Mouse (Mus musculus): ENCODE results near the gene Fgfr2.
A peak's percentile ranks its signal among the peaks of the same experiment; 100 is the strongest.

The Fgfr2 gene

GRCm38 (mm10) chr7:132712956-132713355 lies 410.2 kb downstream of the Fgfr2 start:
- DNase-seq: no peak

- DNase-seq: peak; percentile 67
These were observed 411.0 kb downstream of the Fgfr2 start for GRCm38 (mm10) chr7:132712044-132712708.

GRCm38 (mm10) chr7:132711579-132711978 lies 411.6 kb downstream of the Fgfr2 start:
- DNase-seq: no peak

- no peak for DNase-seq
These were observed 418.0 kb downstream of the Fgfr2 start for GRCm38 (mm10) chr7:132705130-132705529.

- DNase-seq: no peak
These were observed 418.8 kb downstream of the Fgfr2 start for GRCm38 (mm10) chr7:132704310-132704875.

GRCm38 (mm10) chr7:132703515-132704309 lies 419.4 kb downstream of the Fgfr2 start:
- DNase-seq: no peak

- no peak for DNase-seq
These were observed 420.6 kb downstream of the Fgfr2 start for GRCm38 (mm10) chr7:132702492-132703070.

GRCm38 (mm10) chr7:132702024-132702423 lies 421.1 kb downstream of the Fgfr2 start:
- DNase-seq: no peak

GRCm38 (mm10) chr7:132701412-132701811 lies 421.7 kb downstream of the Fgfr2 start:
- no peak for DNase-seq

- no peak for DNase-seq
These were observed 423.0 kb downstream of the Fgfr2 start for GRCm38 (mm10) chr7:132700107-132700506.

GRCm38 (mm10) chr7:132699639-132700038 lies 423.5 kb downstream of the Fgfr2 start:
- no peak for DNase-seq

- DNase-seq: no peak
These were observed 424.0 kb downstream of the Fgfr2 start for GRCm38 (mm10) chr7:132699165-132699564.

- DNase-seq: no peak
These were observed 424.4 kb downstream of the Fgfr2 start for GRCm38 (mm10) chr7:132698737-132699136.

- DNase-seq: no peak
These were observed 425.8 kb downstream of the Fgfr2 start for GRCm38 (mm10) chr7:132697258-132697796.

- DNase-seq: no peak
These were observed 429.6 kb downstream of the Fgfr2 start for GRCm38 (mm10) chr7:132693561-132693960.

- no peak for DNase-seq
These were observed 430.4 kb downstream of the Fgfr2 start for GRCm38 (mm10) chr7:132692719-132693118.

- DNase-seq: no peak
These were observed 432.3 kb downstream of the Fgfr2 start for GRCm38 (mm10) chr7:132690716-132691472.

- no peak for DNase-seq
These were observed 433.4 kb downstream of the Fgfr2 start for GRCm38 (mm10) chr7:132689722-132690121.

- DNase-seq: no peak
These were observed 434.4 kb downstream of the Fgfr2 start for GRCm38 (mm10) chr7:132688721-132689120.

GRCm38 (mm10) chr7:132687897-132688296 lies 435.3 kb downstream of the Fgfr2 start:
- DNase-seq: no peak

- no peak for DNase-seq
These were observed 436.6 kb downstream of the Fgfr2 start for GRCm38 (mm10) chr7:132686515-132686914.

GRCm38 (mm10) chr7:132683923-132684322 lies 439.2 kb downstream of the Fgfr2 start:
- DNase-seq: no peak

- no peak for DNase-seq
These were observed 440.2 kb downstream of the Fgfr2 start for GRCm38 (mm10) chr7:132682901-132683300.
